Mouse (Mus musculus) heart, postnatal 25 days (tissue): ENCODE data around the gene Ptpn23. TPM values are rescaled to one million over a fixed set of nuclear protein-coding genes. Genes with fewer than 3 reads are reported as not detected.
"Not testable (repeated sequence)": the region's sequence is repeated elsewhere in the genome, so short reads cannot be mapped to it uniquely, and the experiment has no call there.

Experiments
- DNase-seq: peaks from one replicate; pipeline ENCODE4 v3.0.0; 2022; ENCODE audit warnings: low spot score
- intact Hi-C: fragments of 180-260 bp; cut with DNase I; formaldehyde crosslinking; loops from one replicate; pipeline ENCODE4 v1.15.1; 2025
- total RNA-seq, 2 experiments: library from RNA; stranded (reverse); gene quantifications; 2 replicates each; pipeline ENCODE4 v1.2.3; 2021

The Ptpn23 gene
- total RNA-seq, result 10 to 100 TPM; 13.6 to 16.0 TPM

- intact Hi-C loops, result loop anchor here (2.0 to 5.0 kb wide), 2 partner anchors 76 to 125 kb away; partner anchors contain the start of genes Scap and Setd2
- DNase-seq, result peak; percentile 88
These were observed at the start of gene Ptpn23 for GRCm38 (mm10) chr9:110408099-110408773. Ptpn23 (minus strand) TSS chr9:110408213.

- DNase-seq, result no peak
- intact Hi-C loops, result no loop called here
These were observed 44.5 kb upstream of the Ptpn23 start for GRCm38 (mm10) chr9:110452523-110452922.

GRCm38 (mm10) chr9:110448857-110449617 is 41.0 kb upstream of the Ptpn23 start:
- intact Hi-C loops, result loop anchor here (1.0 to 10.0 kb wide), 4 partner anchors 82 to 336 kb away; no protein-coding TSS in a partner anchor

GRCm38 (mm10) chr9:110448356-110448755 is 40.3 kb upstream of the Ptpn23 start:
- intact Hi-C loops, result loop anchor here (5.0 to 10.0 kb wide), 2 partner anchors 179 to 336 kb away; no protein-coding TSS in a partner anchor
- DNase-seq, result no peak

More at GRCm38 (mm10) chr9:110448857-110449617, 41.0 kb upstream of the Ptpn23 start:
- DNase-seq, result peak; percentile 24

- intact Hi-C loops, result loop anchor here (10.0 kb wide), 1 partner anchor 344 kb away; no protein-coding TSS in a partner anchor
- DNase-seq, result no peak
These were observed 32.5 kb upstream of the Ptpn23 start for GRCm38 (mm10) chr9:110440559-110440958.

GRCm38 (mm10) chr9:110440049-110440448 is 32.0 kb upstream of the Ptpn23 start:
- intact Hi-C loops, result loop anchor here (10.0 kb wide), 1 partner anchor 345 kb away; no protein-coding TSS in a partner anchor
- DNase-seq, result no peak

- no peak for DNase-seq
- intact Hi-C loops, result no loop called here
These were observed 28.0 kb upstream of the Ptpn23 start for GRCm38 (mm10) chr9:110436041-110436440.

- DNase-seq, result no peak
- intact Hi-C loops, result no loop called here
These were observed 25.0 kb upstream of the Ptpn23 start for GRCm38 (mm10) chr9:110433045-110433444.

GRCm38 (mm10) chr9:110431241-110431640 is 23.2 kb upstream of the Ptpn23 start:
- intact Hi-C loops, result no loop called here
- DNase-seq, result no peak

GRCm38 (mm10) chr9:110419511-110420112 is 11.6 kb upstream of the Ptpn23 start, which contains the start of gene Ngp:
Ngp (plus strand) TSS chr9:110419747.
- intact Hi-C loops, result no loop called here
- DNase-seq, result no peak

GRCm38 (mm10) chr9:110413785-110414184 is 5.8 kb upstream of the Ptpn23 start:
- intact Hi-C loops, result loop anchor here (5.0 kb wide), 3 partner anchors 64 to 454 kb away; partner anchors contain the start of genes Kif9 and Klhl18
- DNase-seq, result no peak

- DNase-seq, result no peak
- intact Hi-C loops, result loop anchor here (5.0 kb wide), 3 partner anchors 64 to 454 kb away; partner anchors contain the start of genes Kif9 and Klhl18
These were observed 4.9 kb upstream of the Ptpn23 start for GRCm38 (mm10) chr9:110412926-110413325.

- DNase-seq, result peak; percentile 56
- intact Hi-C loops, result loop anchor here (2.0 to 5.0 kb wide), 4 partner anchors 66 to 456 kb away; partner anchors contain the start of genes Kif9 and Klhl18
These were observed 3.2 kb upstream of the Ptpn23 start for GRCm38 (mm10) chr9:110410908-110411887.

GRCm38 (mm10) chr9:110407311-110408098 is 508 bp downstream of the Ptpn23 start:
- DNase-seq, result no peak
- intact Hi-C loops, result loop anchor here (2.0 to 5.0 kb wide), 2 partner anchors 75 to 125 kb away; partner anchors contain the start of genes Scap and Setd2

GRCm38 (mm10) chr9:110403240-110403639 is 4.8 kb downstream of the Ptpn23 start:
- DNase-seq, intact Hi-C loops: not testable (repeated sequence)

- intact Hi-C loops, result no loop called here
- no peak for DNase-seq
These were observed 5.3 kb downstream of the Ptpn23 start for GRCm38 (mm10) chr9:110402731-110403130.

- peak; percentile 55 for DNase-seq
- intact Hi-C loops, result no loop called here
These were observed 7.4 kb downstream of the Ptpn23 start for GRCm38 (mm10) chr9:110400650-110401049.

- DNase-seq, result no peak
- intact Hi-C loops, result no loop called here
These were observed 14.7 kb downstream of the Ptpn23 start for GRCm38 (mm10) chr9:110393295-110393694.
